20 mouse cellular contexts compared by ENCODE assay signal in genomic region chr1:175607838-175608585, GRCm38 (mm10). TPM values are rescaled to one million over a fixed set of nuclear protein-coding genes. Genes with fewer than 3 reads are reported as not detected.
DNase-seq lines count a peak whose midpoint lies in the region; ATAC-seq and TF ChIP-seq lines count a peak whose summit lies in the region.
"Had no signal": no experiment of that assay in that cellular context is flagged by ENCODE, and none has a peak within 500 bp of the region (broad histone marks: within the 10 kb centered on the region; RNA-seq: fewer than 3 reads in every experiment).

No protein-coding gene starts in this region.

- peaks cover 81% of the 10 kb centered on the region for H3K36me3 ChIP-seq in lung, embryonic 14.5 days (ENCODE audit: insufficient read depth)
- peaks cover 14% of the 10 kb centered on the region for H3K36me3 ChIP-seq in liver, embryonic 16.5 days (ENCODE audit: control insufficient read depth, insufficient read depth)
- H3K36me3 ChIP-seq in stomach, embryonic 15.5 days: peaks cover 35% of the 10 kb centered on the region
- peaks cover 64% of the 10 kb centered on the region for H3K36me3 ChIP-seq in forebrain, embryonic 12.5 days (replicated peaks)

- H3K4me3 ChIP-seq in lung, embryonic 14.5 days (ENCODE audit: low read depth, low read length): no peak overlapping the region
- H3K4me3 ChIP-seq in liver, embryonic 16.5 days (ENCODE audit: low read depth, low read length): no peak overlapping the region
- H3K4me3 ChIP-seq in stomach, embryonic 15.5 days (replicated peaks): no peak overlapping the region
- H3K4me3 ChIP-seq in forebrain, embryonic 12.5 days (replicated peaks): no peak overlapping the region
- H3K4me3 ChIP-seq: forebrain, embryonic 13.5 days; heart, adult 2 months; heart, embryonic 15.5 days; lung, embryonic 15.5 days had no signal

- 71% methylated on average over 18 of the region's 18 CpGs for WGBS in lung, embryonic 14.5 days
- 69% methylated on average over 18 of the region's 18 CpGs for WGBS in liver, embryonic 16.5 days (ENCODE audit: insufficient replicate concordance)
- WGBS in stomach, embryonic 15.5 days: 71% methylated on average over 18 of the region's 18 CpGs
- WGBS in forebrain, embryonic 12.5 days: 91% methylated on average over 18 of the region's 18 CpGs

- peak; percentile 81 for ATAC-seq in lung, embryonic 14.5 days (ENCODE audit: insufficient read depth)
- ATAC-seq in liver, embryonic 16.5 days (ENCODE audit: low read depth): peak; percentile 81
- ATAC-seq in stomach, embryonic 15.5 days (ENCODE audit: insufficient read depth, low FRiP score, low read depth): peak; percentile 85
- ATAC-seq in monocyte, adult 5-6 weeks (replicated peaks; ENCODE audit: insufficient number of reproducible peaks, low FRiP score, low TSS enrichment, poor library complexity, severe bottlenecking): no peak
- ATAC-seq in forebrain, embryonic 12.5 days (ENCODE audit: low FRiP score): no peak
- ATAC-seq: forebrain, embryonic 13.5 days had no signal

- no peak overlapping the region for H3K27ac ChIP-seq in lung, embryonic 14.5 days (ENCODE audit: low read depth)
- H3K27ac ChIP-seq in liver, embryonic 16.5 days (ENCODE audit: low read length): peak overlapping the region; percentile 41
- H3K27ac ChIP-seq in stomach, embryonic 15.5 days: peak overlapping the region; percentile 54
- no peak overlapping the region for H3K27ac ChIP-seq in forebrain, embryonic 12.5 days
- H3K27ac ChIP-seq: forebrain, embryonic 13.5 days; heart, adult 2 months; heart, embryonic 15.5 days; lung, embryonic 15.5 days had no signal

- no peak overlapping the region for H3K4me2 ChIP-seq in lung, embryonic 14.5 days
- no peak overlapping the region for H3K4me2 ChIP-seq in liver, embryonic 16.5 days (ENCODE audit: low read depth, low read length)
- H3K4me2 ChIP-seq in stomach, embryonic 15.5 days: no peak overlapping the region
- no peak overlapping the region for H3K4me2 ChIP-seq in forebrain, embryonic 12.5 days
- H3K4me2 ChIP-seq: forebrain, embryonic 13.5 days; heart, embryonic 15.5 days; lung, embryonic 15.5 days had no signal

- H3K4me1 ChIP-seq in lung, embryonic 14.5 days (ENCODE audit: insufficient read depth): no peaks in the 10 kb centered on the region
- no peaks in the 10 kb centered on the region for H3K4me1 ChIP-seq in liver, embryonic 16.5 days (ENCODE audit: control insufficient read depth, low read depth, low read length)
- H3K4me1 ChIP-seq in stomach, embryonic 15.5 days: no peaks in the 10 kb centered on the region
- no peaks in the 10 kb centered on the region for H3K4me1 ChIP-seq in forebrain, embryonic 12.5 days
- H3K4me1 ChIP-seq: forebrain, embryonic 13.5 days; heart, embryonic 15.5 days; lung, embryonic 15.5 days had no signal

- H3K9me3 ChIP-seq in lung, embryonic 14.5 days (ENCODE audit: low read depth, low read length): no peaks in the 10 kb centered on the region
- H3K9me3 ChIP-seq in liver, embryonic 16.5 days (replicated peaks; ENCODE audit: control insufficient read depth, low read length): no peaks in the 10 kb centered on the region
- H3K9me3 ChIP-seq in stomach, embryonic 15.5 days: no peaks in the 10 kb centered on the region
- H3K9me3 ChIP-seq in forebrain, embryonic 12.5 days: no peaks in the 10 kb centered on the region
- H3K9me3 ChIP-seq: forebrain, embryonic 13.5 days; heart, embryonic 15.5 days; lung, embryonic 15.5 days had no signal

- no peak overlapping the region for H3K9ac ChIP-seq in lung, embryonic 14.5 days
- no peak overlapping the region for H3K9ac ChIP-seq in liver, embryonic 16.5 days (ENCODE audit: low read depth, low read length)
- H3K9ac ChIP-seq in stomach, embryonic 15.5 days: no peak overlapping the region
- H3K9ac ChIP-seq in forebrain, embryonic 12.5 days: no peak overlapping the region
- H3K9ac ChIP-seq: forebrain, embryonic 13.5 days; heart, embryonic 15.5 days; lung, embryonic 15.5 days had no signal

- H3K27me3 ChIP-seq in lung, embryonic 14.5 days (ENCODE audit: insufficient read depth, low read length): no peaks in the 10 kb centered on the region
- H3K27me3 ChIP-seq in liver, embryonic 16.5 days (ENCODE audit: control insufficient read depth, insufficient read depth, low read depth, low read length): no peaks in the 10 kb centered on the region
- no peaks in the 10 kb centered on the region for H3K27me3 ChIP-seq in stomach, embryonic 15.5 days (replicated peaks)
- H3K27me3 ChIP-seq in forebrain, embryonic 12.5 days: no peaks in the 10 kb centered on the region
- H3K27me3 ChIP-seq: CH12.LX; forebrain, embryonic 13.5 days; heart, embryonic 15.5 days; lung, embryonic 15.5 days had no signal

- peak; percentile 16 for DNase-seq in lung, embryonic 14.5 days
- DNase-seq in lung, postnatal 4 days: no peak
- DNase-seq in liver: peak; percentile 14
- DNase-seq in MN1 (ENCODE audit: low spot score): no peak
- DNase-seq: adrenal gland, adult 8-10 months; cerebellum, adult 8-10 months; gastrocnemius, postnatal 10 days; heart, adult 2 months; kidney, adult 9 months; kidney, postnatal 36 days; left cerebral cortex, postnatal 4 days; right cerebral cortex, postnatal 4 days had no signal

- TF ChIP-seq CTCF in lung, embryonic 14.5 days (IDR thresholded peaks at IDR 0.05; ENCODE audit: low read depth): 0 out of 2 replicates have a peak, but pooled peaks have one; percentile 4

RNA-seq across cellular contexts. Expression of gene Kmo, which starts 12.2 kb away (rescaled TPM):
- polyA plus RNA-seq in lung, embryonic 14.5 days (2014; fragmentation: Nextera tagmentation; extraction: Ambion mirVana): 0.12 and 0.51 TPM in 2 replicates
- polyA plus RNA-seq in liver, embryonic 16.5 days (2015; fragmentation: Nextera tagmentation; extraction: Ambion mirVana): 13.4 and 15.0 TPM in 2 replicates
- polyA plus RNA-seq in stomach, embryonic 15.5 days (2015; fragmentation: Nextera tagmentation; extraction: Ambion mirVana): 1.1 TPM in 2 replicates
- total RNA-seq in monocyte, adult 5-6 weeks (2017): 7.5 to 16.0 TPM (median 10.7 TPM) in 3 replicates
- polyA plus RNA-seq in forebrain, embryonic 12.5 days (2016; fragmentation: Nextera tagmentation; extraction: Ambion mirVana): 0.09 TPM in 1 of 2 replicates, not detected in the other
- polyA plus RNA-seq: forebrain, embryonic 13.5 days had no signal

RNA-seq across cellular contexts. Expression of gene Fh1, which starts 17.4 kb away (rescaled TPM):
- polyA plus RNA-seq in lung, embryonic 14.5 days (2014; fragmentation: Nextera tagmentation; extraction: Ambion mirVana): 115 and 123 TPM in 2 replicates
- 70.1 and 73.9 TPM in 2 replicates for polyA plus RNA-seq in liver, embryonic 16.5 days (2015; fragmentation: Nextera tagmentation; extraction: Ambion mirVana)
- polyA plus RNA-seq in stomach, embryonic 15.5 days (2015; fragmentation: Nextera tagmentation; extraction: Ambion mirVana): 130 and 142 TPM in 2 replicates
- total RNA-seq in monocyte, adult 5-6 weeks (2017): 35.9 to 46.8 TPM (median 37.1 TPM) in 3 replicates
- polyA plus RNA-seq in forebrain, embryonic 12.5 days (2016; fragmentation: Nextera tagmentation; extraction: Ambion mirVana): 77.1 and 79.8 TPM in 2 replicates

Comparison
In these comparisons a context has a peak if more than half of its experiments do, and no peak if none do; other contexts are left out.
1. DNase-seq: peak in lung, embryonic 14.5 days (single experiment) and liver (single experiment); none in lung, postnatal 4 days (0 of 2) and MN1 (single experiment).
2. ATAC-seq: peak in lung, embryonic 14.5 days (single experiment), liver, embryonic 16.5 days (single experiment) and stomach, embryonic 15.5 days (single experiment); none in monocyte, adult 5-6 weeks (single experiment) and forebrain, embryonic 12.5 days (single experiment).
3. H3K27ac ChIP-seq: peak in liver, embryonic 16.5 days (single experiment) and stomach, embryonic 15.5 days (single experiment); none in lung, embryonic 14.5 days (single experiment) and forebrain, embryonic 12.5 days (single experiment).